In genomic region chr10:127291881-127292638, GRCm38 (mm10) we compare ENCODE assay signal across 8 mouse cellular contexts. TPM values are rescaled to one million over a fixed set of nuclear protein-coding genes. Genes with fewer than 3 reads are reported as not detected.
DNase-seq lines count a peak whose midpoint lies in the region; ATAC-seq lines count a peak whose summit lies in the region.

No protein-coding gene starts in this region.

- peak overlapping the region; percentile 90 for H3K9ac ChIP-seq in heart, embryonic 16.5 days (ENCODE audit: low read length)
- H3K9ac ChIP-seq in hindbrain, embryonic 13.5 days = peak overlapping the region; percentile 81
- H3K9ac ChIP-seq in midbrain, embryonic 12.5 days (replicated peaks) = peak overlapping the region; percentile 74; the same call in 1 of the 2 replicates

- H3K4me1 ChIP-seq in heart, embryonic 16.5 days (ENCODE audit: control insufficient read depth, insufficient read depth, low read length) = peaks cover 43% of the 10 kb centered on the region
- H3K4me1 ChIP-seq in brown adipose tissue, adult 24 weeks (ENCODE audit: control insufficient read depth, insufficient read depth, insufficient read length, low read length) = peaks cover 7% of the 10 kb centered on the region
- H3K4me1 ChIP-seq in hindbrain, embryonic 13.5 days (replicated peaks) = peaks cover 48% of the 10 kb centered on the region
- H3K4me1 ChIP-seq in midbrain, embryonic 12.5 days = peaks cover 34% of the 10 kb centered on the region

- H3K27me3 ChIP-seq in heart, embryonic 16.5 days (ENCODE audit: control insufficient read depth, insufficient read depth, low read length) = no peaks in the 10 kb centered on the region
- no peaks in the 10 kb centered on the region for H3K27me3 ChIP-seq in hindbrain, embryonic 13.5 days
- H3K27me3 ChIP-seq in midbrain, embryonic 12.5 days = no peaks in the 10 kb centered on the region

- no peaks in the 10 kb centered on the region for H3K9me3 ChIP-seq in heart, embryonic 16.5 days (replicated peaks; ENCODE audit: control insufficient read depth, low read length)
- no peaks in the 10 kb centered on the region for H3K9me3 ChIP-seq in hindbrain, embryonic 13.5 days
- no peaks in the 10 kb centered on the region for H3K9me3 ChIP-seq in midbrain, embryonic 12.5 days

- intact Hi-C loops in heart, postnatal 25 days (cut with DNase I) = loop anchor here (2.0 kb wide), 1 partner anchor 17 kb away; no protein-coding TSS in a partner anchor
- intact Hi-C loops in left cerebral cortex, postnatal 36 days (cut with DNase I) = no loop called here

- WGBS in heart, embryonic 16.5 days = 11% methylated on average over 5 of the region's 5 CpGs
- WGBS in hindbrain, embryonic 13.5 days = 51% methylated on average over 5 of the region's 5 CpGs
- WGBS in midbrain, embryonic 12.5 days = 51% methylated on average over 5 of the region's 5 CpGs

- no peak for DNase-seq in heart, postnatal 25 days (ENCODE audit: low spot score)
- DNase-seq in adrenal gland, postnatal 4 days (ENCODE audit: low spot score in 2 of 2) = no peak
- DNase-seq in cerebellum, adult 9-11 months = no peak
- no peak for DNase-seq in left cerebral cortex, postnatal 36 days (ENCODE audit: low spot score in 2 of 2)

- H3K36me3 ChIP-seq in heart, embryonic 16.5 days (ENCODE audit: control insufficient read depth, insufficient read depth) = peaks cover 35% of the 10 kb centered on the region
- peaks cover 43% of the 10 kb centered on the region for H3K36me3 ChIP-seq in hindbrain, embryonic 13.5 days
- H3K36me3 ChIP-seq in midbrain, embryonic 12.5 days = peaks cover 44% of the 10 kb centered on the region

- peak overlapping the region; percentile 86 for H3K4me3 ChIP-seq in heart, embryonic 16.5 days (ENCODE audit: low read length)
- H3K4me3 ChIP-seq in brown adipose tissue, adult 24 weeks (ENCODE audit: insufficient read depth, low read depth, low read length) = peak overlapping the region; percentile 84
- H3K4me3 ChIP-seq in hindbrain, embryonic 13.5 days = peak overlapping the region; percentile 63
- H3K4me3 ChIP-seq in midbrain, embryonic 12.5 days = peak overlapping the region; percentile 77

- ATAC-seq in heart, embryonic 16.5 days (replicated peaks; ENCODE audit: extremely low read depth, insufficient read depth, low FRiP score) = no peak
- no peak for ATAC-seq in hindbrain, embryonic 13.5 days (ENCODE audit: low FRiP score)
- no peak for ATAC-seq in midbrain, embryonic 12.5 days (ENCODE audit: low FRiP score, low read depth)

- peak overlapping the region; percentile 98 for H3K4me2 ChIP-seq in heart, embryonic 16.5 days (ENCODE audit: low read depth, low read length)
- peak overlapping the region; percentile 92 for H3K4me2 ChIP-seq in hindbrain, embryonic 13.5 days
- H3K4me2 ChIP-seq in midbrain, embryonic 12.5 days (replicated peaks) = peak overlapping the region; percentile 94

- H3K27ac ChIP-seq in heart, embryonic 16.5 days (ENCODE audit: low read length) = peak overlapping the region; percentile 96
- H3K27ac ChIP-seq in brown adipose tissue, adult 24 weeks (replicated peaks; ENCODE audit: low read depth, low read length) = peak overlapping the region; percentile 74
- H3K27ac ChIP-seq in hindbrain, embryonic 13.5 days = peak overlapping the region; percentile 98
- H3K27ac ChIP-seq in midbrain, embryonic 12.5 days (replicated peaks) = peak overlapping the region; percentile 98

RNA-seq across cellular contexts. Expression of gene Mbd6, which starts 3.2 kb away (rescaled TPM):
- 11.4 and 11.7 TPM in 2 replicates for polyA plus RNA-seq in heart, embryonic 16.5 days (2015; fragmentation: Nextera tagmentation; extraction: Ambion mirVana)
- 10 to 100 TPM; 20.9 to 21.4 TPM for total RNA-seq in heart, postnatal 25 days (2021)
- 15.9 and 18.4 TPM in 2 replicates for polyA plus RNA-seq in brown adipose tissue, adult 24 weeks (2012; ENCODE audit: insufficient read depth, insufficient read length, missing spikeins)
- 12.1 and 16.5 TPM in 2 replicates for polyA plus RNA-seq in hindbrain, embryonic 13.5 days (2015; fragmentation: Nextera tagmentation; extraction: Ambion mirVana)
- polyA plus RNA-seq in midbrain, embryonic 12.5 days (2016; fragmentation: Nextera tagmentation; extraction: Ambion mirVana) = 20.3 and 21.7 TPM in 2 replicates
- 10 to 100 TPM; 89.7 to 92.6 TPM for total RNA-seq in adrenal gland, postnatal 4 days (2021)
- total RNA-seq in left cerebral cortex, postnatal 36 days (2021) = 10 to 100 TPM; 32.9 to 54.4 TPM

RNA-seq across cellular contexts. Expression of gene Mars, which starts 19.5 kb away (rescaled TPM):
- polyA plus RNA-seq in heart, embryonic 16.5 days (2015; fragmentation: Nextera tagmentation; extraction: Ambion mirVana) = 80.4 and 81.2 TPM in 2 replicates
- total RNA-seq in heart, postnatal 25 days (2021) = 10 to 100 TPM; 37.9 to 38.9 TPM
- 51.3 and 67.4 TPM in 2 replicates for polyA plus RNA-seq in brown adipose tissue, adult 24 weeks (2012; ENCODE audit: insufficient read depth, insufficient read length, missing spikeins)
- polyA plus RNA-seq in hindbrain, embryonic 13.5 days (2015; fragmentation: Nextera tagmentation; extraction: Ambion mirVana) = 116 and 119 TPM in 2 replicates
- 156 and 166 TPM in 2 replicates for polyA plus RNA-seq in midbrain, embryonic 12.5 days (2016; fragmentation: Nextera tagmentation; extraction: Ambion mirVana)
- 10 to 100 TPM; 85.5 to 89.5 TPM for total RNA-seq in adrenal gland, postnatal 4 days (2021)
- 10 to 100 TPM; 54.9 to 60.1 TPM for total RNA-seq in left cerebral cortex, postnatal 36 days (2021)

RNA-seq across cellular contexts. Expression of gene Dctn2, which starts 25.9 kb away (rescaled TPM):
- polyA plus RNA-seq in heart, embryonic 16.5 days (2015; fragmentation: Nextera tagmentation; extraction: Ambion mirVana) = 148 and 152 TPM in 2 replicates
- 100 to 1,000 TPM; 136 to 142 TPM for total RNA-seq in heart, postnatal 25 days (2021)
- 100 and 102 TPM in 2 replicates for polyA plus RNA-seq in brown adipose tissue, adult 24 weeks (2012; ENCODE audit: insufficient read depth, insufficient read length, missing spikeins)
- polyA plus RNA-seq in hindbrain, embryonic 13.5 days (2015; fragmentation: Nextera tagmentation; extraction: Ambion mirVana) = 308 and 330 TPM in 2 replicates
- 245 and 250 TPM in 2 replicates for polyA plus RNA-seq in midbrain, embryonic 12.5 days (2016; fragmentation: Nextera tagmentation; extraction: Ambion mirVana)
- 100 to 1,000 TPM; 191 to 198 TPM for total RNA-seq in adrenal gland, postnatal 4 days (2021)
- 100 to 1,000 TPM; 267 to 287 TPM for total RNA-seq in left cerebral cortex, postnatal 36 days (2021)

RNA-seq across cellular contexts. Expression of gene Kif5a, which starts 28.9 kb away (rescaled TPM):
- polyA plus RNA-seq in heart, embryonic 16.5 days (2015; fragmentation: Nextera tagmentation; extraction: Ambion mirVana) = 0.36 and 0.70 TPM in 2 replicates
- under 1 TPM; 0.45 to 0.49 TPM for total RNA-seq in heart, postnatal 25 days (2021)
- polyA plus RNA-seq in brown adipose tissue, adult 24 weeks (2012; ENCODE audit: insufficient read depth, insufficient read length, missing spikeins) = 0.99 and 2.2 TPM in 2 replicates
- polyA plus RNA-seq in hindbrain, embryonic 13.5 days (2015; fragmentation: Nextera tagmentation; extraction: Ambion mirVana) = 86.3 and 88.5 TPM in 2 replicates
- 53.9 and 61.6 TPM in 2 replicates for polyA plus RNA-seq in midbrain, embryonic 12.5 days (2016; fragmentation: Nextera tagmentation; extraction: Ambion mirVana)
- total RNA-seq in adrenal gland, postnatal 4 days (2021) = 10 to 100 TPM; 23.5 to 28.4 TPM
- 1,000 to 10,000 TPM in 1 of 2 experiments, 100 to 1,000 TPM in 1; 978 to 1,176 TPM for total RNA-seq in left cerebral cortex, postnatal 36 days (2021)

RNA-seq across cellular contexts. Expression of gene Arhgap9, which starts 29.7 kb away (rescaled TPM):
- 7.5 and 15.9 TPM in 2 replicates for polyA plus RNA-seq in heart, embryonic 16.5 days (2015; fragmentation: Nextera tagmentation; extraction: Ambion mirVana)
- total RNA-seq in heart, postnatal 25 days (2021) = 1 to 10 TPM; 3.0 to 3.4 TPM
- polyA plus RNA-seq in brown adipose tissue, adult 24 weeks (2012; ENCODE audit: insufficient read depth, insufficient read length, missing spikeins) = 0.87 and 1.9 TPM in 2 replicates
- polyA plus RNA-seq in hindbrain, embryonic 13.5 days (2015; fragmentation: Nextera tagmentation; extraction: Ambion mirVana) = 1.0 and 1.1 TPM in 2 replicates
- polyA plus RNA-seq in midbrain, embryonic 12.5 days (2016; fragmentation: Nextera tagmentation; extraction: Ambion mirVana) = 0.86 and 1.1 TPM in 2 replicates
- 1 to 10 TPM; 2.9 to 4.2 TPM for total RNA-seq in adrenal gland, postnatal 4 days (2021)
- 1 to 10 TPM in 1 of 2 experiments, under 1 TPM in 1; 0.94 to 1.1 TPM for total RNA-seq in left cerebral cortex, postnatal 36 days (2021)
